Mouse (Mus musculus) thymus, adult 2 months (tissue): ENCODE results near the gene Dhcr24.

ENCODE experiments used
- CTCF ChIP-seq: fragments of 200-500 bp; IDR thresholded peaks from 2 replicates; pipeline ENCODE4 v1.5.1; 2012; ENCODE audit warnings: mild to moderate bottlenecking, control low read depth, low read length, moderate library complexity, borderline replicate concordance; ENCODE audit not compliant: control insufficient read depth, poor library complexity, insufficient read depth; ENCODE audit errors: extremely low read depth
- POLR2A ChIP-seq: fragments of 200-500 bp; IDR thresholded peaks from 2 replicates; pipeline ENCODE4 v1.6.1; 2012; ENCODE audit warnings: mild to moderate bottlenecking, low read length, control low read depth, moderate library complexity; ENCODE audit not compliant: control insufficient read depth, poor library complexity, insufficient read depth; ENCODE audit errors: extremely low read depth

GRCm38 (mm10) chr4:106634086-106634479 is 73.2 kb downstream of the Dhcr24 start:
- TF ChIP-seq CTCF (no peak), POLR2A (no peak)
